Mouse (Mus musculus) embryonic fibroblast, embryonic 13.5 days (primary cell): ENCODE data around the gene Gla.

Source experiments
- CTCF ChIP-seq: IDR thresholded peaks from 2 replicates; pipeline ENCODE4 v1.5.1; 2011; ENCODE audit warnings: mild to moderate bottlenecking, control low read depth, low read length, moderate library complexity, borderline replicate concordance; ENCODE audit not compliant: insufficient read depth
- POLR2A ChIP-seq: IDR thresholded peaks from 2 replicates; pipeline ENCODE4 v1.6.1; 2011; ENCODE audit warnings: low read depth, mild to moderate bottlenecking, control low read depth, low read length, moderate library complexity

DNA sequence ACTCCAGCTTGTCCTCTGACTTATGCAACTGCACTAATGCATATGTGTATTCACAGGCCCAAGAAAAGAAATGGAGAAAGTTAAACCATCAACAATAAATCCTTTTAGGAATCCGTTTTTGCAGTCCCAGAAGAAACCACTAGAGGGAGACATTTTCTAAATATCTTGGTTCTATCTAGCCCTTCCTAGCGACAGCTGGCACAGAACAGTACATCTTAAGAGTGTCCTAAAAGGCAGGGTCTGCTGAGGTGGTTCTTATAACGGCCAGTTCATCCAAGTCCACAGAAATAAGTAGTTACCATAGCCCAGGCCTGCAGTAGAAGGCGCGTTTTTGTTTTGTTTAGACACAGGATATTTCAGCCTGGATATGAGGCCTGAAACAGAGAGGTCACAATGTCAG, 50.0 kb downstream of the Gla start:
- TF ChIP-seq CTCF (no peak), POLR2A (no peak)
